Mouse (Mus musculus) lung, adult 2 months (tissue): Measurements from ENCODE around the gene Tlk2.

ENCODE experiments used
- CTCF ChIP-seq: fragments of 200-500 bp; IDR thresholded peaks from 2 replicates; pipeline ENCODE4 v1.5.1; 2011; ENCODE audit warnings: mild to moderate bottlenecking, low read length, control low read depth; ENCODE audit not compliant: insufficient read depth
- POLR2A ChIP-seq: fragments of 200-500 bp; IDR thresholded peaks from 2 replicates; pipeline ENCODE4 v1.6.1; 2011; ENCODE audit warnings: low read depth, mild to moderate bottlenecking, control low read depth, low read length, borderline replicate concordance; ENCODE audit errors: extremely low read depth

- TF ChIP-seq CTCF (no peak), POLR2A (no peak)
These were observed 107.1 kb downstream of the Tlk2 start for GRCm38 (mm10) chr11:105285720-105286119.
